Mouse (Mus musculus): ENCODE results near the gene Rmnd5b. TPM values are rescaled to one million over a fixed set of nuclear protein-coding genes. Genes with fewer than 3 reads are reported as not detected.

Gene Rmnd5b
- polyA plus RNA-seq, 1 experiment from 2014 or later = 39.9 TPM

GRCm38 (mm10) chr11:51597553-51597952 lies 38.1 kb downstream of the Rmnd5b start:
- Histone ChIP-seq H3K4me2 (no peak overlapping the region), H3K27me3 (replicated peaks) (no peaks in the 10 kb centered on the region), H3K9ac (no peak overlapping the region)

GRCm38 (mm10) chr11:51595459-51596083 lies 40.1 kb downstream of the Rmnd5b start:
- H3K9ac ChIP-seq = no peak overlapping the region
- H3K9me3 ChIP-seq = no peaks in the 10 kb centered on the region
- no peaks in the 10 kb centered on the region for H3K27me3 ChIP-seq (replicated peaks)
- 0 out of 2 replicates have a peak, but pooled peaks cover 4% of the 10 kb centered on the region for H3K4me1 ChIP-seq
- H3K27ac ChIP-seq = no peak overlapping the region
- ATAC-seq (ENCODE audit: insufficient read depth, low FRiP score, low read depth) = no peak
- H3K36me3 ChIP-seq = peaks cover 69% of the 10 kb centered on the region
- 92% methylated on average over 1 of the region's 1 CpGs for WGBS
- H3K4me3 ChIP-seq (replicated peaks) = no peak overlapping the region
- H3K4me2 ChIP-seq = no peak overlapping the region

More at GRCm38 (mm10) chr11:51597553-51597952, 38.1 kb downstream of the Rmnd5b start:
- Histone ChIP-seq H3K4me1 (peaks cover 11% of the 10 kb centered on the region; the same call in 1 of the 2 replicates), H3K36me3 (peaks cover 74% of the 10 kb centered on the region), H3K27ac (no peak overlapping the region), H3K9me3 (no peaks in the 10 kb centered on the region), H3K4me3 (replicated peaks) (no peak overlapping the region)
- ATAC-seq (ENCODE audit: insufficient read depth, low FRiP score, low read depth) = no peak
- WGBS = 61% methylated on average over 2 of the region's 2 CpGs

- Histone ChIP-seq H3K36me3 (peaks cover 63% of the 10 kb centered on the region), H3K4me1 (0 out of 2 replicates have a peak, but pooled peaks cover 4% of the 10 kb centered on the region), H3K27me3 (replicated peaks) (no peaks in the 10 kb centered on the region), H3K9me3 (no peaks in the 10 kb centered on the region), H3K4me2 (no peak overlapping the region), H3K27ac (no peak overlapping the region), H3K9ac (no peak overlapping the region), H3K4me3 (replicated peaks) (no peak overlapping the region)
- ATAC-seq (ENCODE audit: insufficient read depth, low FRiP score, low read depth) = no peak
- 57% methylated on average over 3 of the region's 3 CpGs for WGBS
These were observed 40.9 kb downstream of the Rmnd5b start for GRCm38 (mm10) chr11:51594715-51595350.

GRCm38 (mm10) chr11:51593849-51594248 lies 41.8 kb downstream of the Rmnd5b start:
- H3K9ac ChIP-seq = no peak overlapping the region
- H3K27me3 ChIP-seq (replicated peaks) = no peaks in the 10 kb centered on the region
- H3K36me3 ChIP-seq = peaks cover 62% of the 10 kb centered on the region
- H3K4me2 ChIP-seq = no peak overlapping the region
- H3K9me3 ChIP-seq = no peaks in the 10 kb centered on the region
- ATAC-seq (ENCODE audit: insufficient read depth, low FRiP score, low read depth) = no peak
- WGBS = 94% methylated on average over 6 of the region's 6 CpGs
- H3K27ac ChIP-seq = no peak overlapping the region
- H3K4me1 ChIP-seq = 0 out of 2 replicates have a peak, but pooled peaks cover 4% of the 10 kb centered on the region
- H3K4me3 ChIP-seq (replicated peaks) = no peak overlapping the region

- H3K9ac ChIP-seq = no peak overlapping the region
- H3K27me3 ChIP-seq (replicated peaks) = no peaks in the 10 kb centered on the region
- H3K36me3 ChIP-seq = peaks cover 61% of the 10 kb centered on the region
- H3K4me2 ChIP-seq = no peak overlapping the region
- H3K27ac ChIP-seq = no peak overlapping the region
- no peak for ATAC-seq (ENCODE audit: insufficient read depth, low FRiP score, low read depth)
- 0 out of 2 replicates have a peak, but pooled peaks cover 4% of the 10 kb centered on the region for H3K4me1 ChIP-seq
- no peaks in the 10 kb centered on the region for H3K9me3 ChIP-seq
- H3K4me3 ChIP-seq (replicated peaks) = no peak overlapping the region
- 91% methylated on average over 4 of the region's 4 CpGs for WGBS
These were observed 42.3 kb downstream of the Rmnd5b start for GRCm38 (mm10) chr11:51593368-51593767.

GRCm38 (mm10) chr11:51591915-51592314 lies 43.8 kb downstream of the Rmnd5b start:
- Histone ChIP-seq H3K9ac (no peak overlapping the region), H3K4me3 (replicated peaks) (no peak overlapping the region), H3K4me1 (0 out of 2 replicates have a peak, but pooled peaks cover 6% of the 10 kb centered on the region), H3K27ac (no peak overlapping the region), H3K4me2 (no peak overlapping the region), H3K27me3 (replicated peaks) (no peaks in the 10 kb centered on the region), H3K36me3 (peaks cover 61% of the 10 kb centered on the region), H3K9me3 (no peaks in the 10 kb centered on the region)
- WGBS = 88% methylated on average over 7 of the region's 7 CpGs
- ATAC-seq (ENCODE audit: insufficient read depth, low FRiP score, low read depth) = no peak

- no peak for ATAC-seq (ENCODE audit: insufficient read depth, low FRiP score, low read depth)
- Histone ChIP-seq H3K27ac (no peak overlapping the region), H3K36me3 (peaks cover 63% of the 10 kb centered on the region)
These were observed 44.5 kb downstream of the Rmnd5b start for GRCm38 (mm10) chr11:51591168-51591567.

GRCm38 (mm10) chr11:51590002-51590401 lies 45.7 kb downstream of the Rmnd5b start:
- Histone ChIP-seq H3K9ac (no peak overlapping the region), H3K36me3 (peaks cover 63% of the 10 kb centered on the region), H3K4me1 (peaks cover 19% of the 10 kb centered on the region; the same call in 1 of the 2 replicates), H3K9me3 (no peaks in the 10 kb centered on the region), H3K27me3 (replicated peaks) (no peaks in the 10 kb centered on the region), H3K4me2 (no peak overlapping the region), H3K27ac (no peak overlapping the region), H3K4me3 (replicated peaks) (no peak overlapping the region)
- ATAC-seq (ENCODE audit: insufficient read depth, low FRiP score, low read depth) = no peak

More at GRCm38 (mm10) chr11:51591168-51591567, 44.5 kb downstream of the Rmnd5b start:
- 54% methylated on average over 7 of the region's 7 CpGs for WGBS
- H3K9ac ChIP-seq = no peak overlapping the region
- H3K9me3 ChIP-seq = no peaks in the 10 kb centered on the region
- H3K27me3 ChIP-seq (replicated peaks) = no peaks in the 10 kb centered on the region
- H3K4me2 ChIP-seq = no peak overlapping the region
- H3K4me1 ChIP-seq = 0 out of 2 replicates have a peak, but pooled peaks cover 10% of the 10 kb centered on the region
- no peak overlapping the region for H3K4me3 ChIP-seq (replicated peaks)

- Histone ChIP-seq H3K36me3 (peaks cover 58% of the 10 kb centered on the region), H3K27me3 (replicated peaks) (no peaks in the 10 kb centered on the region), H3K9me3 (no peaks in the 10 kb centered on the region), H3K9ac (no peak overlapping the region), H3K4me1 (peaks cover 21% of the 10 kb centered on the region), H3K27ac (no peak overlapping the region), H3K4me3 (replicated peaks) (no peak overlapping the region), H3K4me2 (no peak overlapping the region)
- WGBS = 97% methylated on average over 3 of the region's 3 CpGs
- no peak for ATAC-seq (ENCODE audit: insufficient read depth, low FRiP score, low read depth)
These were observed 46.9 kb downstream of the Rmnd5b start for GRCm38 (mm10) chr11:51588833-51589232.

GRCm38 (mm10) chr11:51587059-51587458 lies 48.6 kb downstream of the Rmnd5b start:
- Histone ChIP-seq H3K4me3 (replicated peaks) (no peak overlapping the region), H3K27ac (no peak overlapping the region), H3K9ac (no peak overlapping the region), H3K27me3 (replicated peaks) (no peaks in the 10 kb centered on the region), H3K9me3 (no peaks in the 10 kb centered on the region), H3K4me1 (peaks cover 34% of the 10 kb centered on the region), H3K4me2 (no peak overlapping the region), H3K36me3 (peaks cover 42% of the 10 kb centered on the region)
- no peak for ATAC-seq (ENCODE audit: insufficient read depth, low FRiP score, low read depth)
- WGBS = 89% methylated on average over 1 of the region's 1 CpGs

- no peaks in the 10 kb centered on the region for H3K9me3 ChIP-seq
- no peak overlapping the region for H3K9ac ChIP-seq
- WGBS = 91% methylated on average over 13 of the region's 13 CpGs
- H3K36me3 ChIP-seq = peaks cover 36% of the 10 kb centered on the region
- no peak for ATAC-seq (ENCODE audit: insufficient read depth, low FRiP score, low read depth)
- H3K4me3 ChIP-seq (replicated peaks) = no peak overlapping the region
- no peak overlapping the region for H3K27ac ChIP-seq
- no peaks in the 10 kb centered on the region for H3K27me3 ChIP-seq (replicated peaks)
- H3K4me1 ChIP-seq = peaks cover 33% of the 10 kb centered on the region
- no peak overlapping the region for H3K4me2 ChIP-seq
These were observed 49.3 kb downstream of the Rmnd5b start for GRCm38 (mm10) chr11:51586411-51586810.

GRCm38 (mm10) chr11:51585608-51586252 lies 50.0 kb downstream of the Rmnd5b start:
- Histone ChIP-seq H3K4me1 (peaks cover 30% of the 10 kb centered on the region), H3K9ac (peak overlapping the region; percentile 75; the same call in 1 of the 2 replicates), H3K27ac (peak overlapping the region; percentile 95; the same call in 1 of the 2 replicates), H3K4me3 (replicated peaks) (peak overlapping the region; percentile 70), H3K9me3 (no peaks in the 10 kb centered on the region), H3K27me3 (replicated peaks) (no peaks in the 10 kb centered on the region), H3K4me2 (peak overlapping the region; percentile 80), H3K36me3 (peaks cover 31% of the 10 kb centered on the region)
- ATAC-seq (ENCODE audit: insufficient read depth, low FRiP score, low read depth) = peak; percentile 13; the same call in 1 of the 2 replicates
- WGBS = 55% methylated on average over 8 of the region's 8 CpGs

All from stomach, embryonic 15.5 days (tissue).